Mouse (Mus musculus) adrenal gland, postnatal 36 days (tissue): ENCODE data around the gene A830018L16Rik. TPM values are rescaled to one million over a fixed set of nuclear protein-coding genes. Genes with fewer than 3 reads are reported as not detected.
"Not testable (repeated sequence)": the region's sequence is repeated elsewhere in the genome, so short reads cannot be mapped to it uniquely, and the experiment has no call there.

ENCODE experiments used
- DNase-seq, 2 experiments: peaks; one replicate each; pipeline ENCODE4 v3.0.0; 2021; ENCODE audit warnings: mixed read lengths in 1 of 2
- total RNA-seq, 2 experiments: library from RNA; stranded (reverse); gene quantifications; 2 replicates each; pipeline ENCODE4 v1.2.3; 2021

A830018L16Rik gene
- total RNA-seq, 2 experiments from 2014 or later, result 1.0 to 1.6 TPM

DNA sequence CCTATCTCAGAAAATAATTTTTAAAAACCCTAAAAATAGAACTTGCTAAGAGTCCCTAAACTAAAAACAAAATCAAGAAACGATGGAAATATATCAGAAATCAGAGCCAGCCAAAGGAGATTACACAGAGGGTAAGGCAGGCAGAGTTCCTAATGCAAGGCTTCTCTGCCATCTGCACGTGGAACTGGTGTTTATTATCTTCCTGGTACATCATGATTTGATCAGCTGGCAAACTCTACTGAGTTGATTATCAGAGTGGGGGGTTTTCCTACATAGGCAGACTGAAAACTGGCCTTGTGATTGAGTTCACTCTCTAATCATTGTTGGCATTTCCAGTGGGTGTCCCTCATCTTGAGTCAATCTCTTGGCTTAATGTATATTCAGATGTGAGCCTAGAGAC, 583.7 kb downstream of the A830018L16Rik start:
- DNase-seq, result no peak

DNA sequence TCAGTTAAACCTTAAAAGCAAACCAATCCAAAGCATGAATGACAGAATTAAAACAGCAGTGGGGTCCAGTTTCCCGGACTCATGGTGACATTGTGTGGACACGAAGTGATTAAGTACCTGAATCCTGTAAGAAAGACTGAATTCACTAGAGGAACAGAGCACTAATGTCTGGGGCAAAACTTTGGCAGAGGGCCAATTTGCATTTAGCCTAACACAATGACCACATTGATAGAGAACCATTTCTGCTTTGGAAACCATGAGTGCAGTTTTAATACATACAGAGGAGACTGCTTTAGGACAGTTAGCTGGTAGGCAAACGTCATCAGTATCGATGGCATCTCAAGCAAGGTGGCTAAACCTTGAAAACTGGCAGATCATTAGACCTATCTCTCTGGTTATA, 586.7 kb downstream of the A830018L16Rik start:
- DNase-seq, result no peak

DNA sequence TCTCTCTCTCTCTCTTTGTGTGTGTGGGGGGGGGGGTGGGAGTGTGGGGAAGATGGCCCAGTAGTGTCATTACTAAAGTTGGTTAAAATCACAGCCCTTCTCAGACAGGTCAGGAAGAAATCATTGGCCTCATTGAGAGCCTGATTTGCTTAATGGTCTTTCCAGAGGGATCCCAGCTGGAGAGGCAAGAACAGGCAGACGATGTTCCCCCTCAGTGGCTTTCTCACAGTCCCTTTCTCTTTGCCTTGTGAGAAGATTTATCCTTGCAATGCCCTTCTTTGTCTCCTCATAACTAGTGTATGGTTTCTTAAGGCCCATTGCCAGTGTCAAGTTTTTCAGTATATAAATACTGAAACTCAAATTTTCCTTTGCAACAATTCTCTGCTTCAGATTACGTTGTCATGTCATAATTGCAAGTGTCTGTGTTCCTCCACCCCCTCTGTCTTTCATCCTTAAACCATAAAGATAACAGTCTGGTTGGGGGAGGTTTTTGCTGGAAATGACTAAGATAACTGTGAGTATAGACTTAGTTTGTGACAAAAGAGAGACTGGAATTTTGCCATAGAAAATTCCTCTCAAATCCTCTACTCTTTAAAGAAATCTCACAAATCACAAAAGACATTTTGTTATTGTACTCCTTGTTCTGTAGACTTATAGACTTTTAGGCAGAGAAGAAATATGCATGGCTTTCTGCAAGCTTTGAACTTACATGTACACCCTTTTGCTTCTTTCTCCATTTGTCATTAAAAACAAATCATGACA, 595.1 kb downstream of the A830018L16Rik start:
- no peak for DNase-seq

DNA sequence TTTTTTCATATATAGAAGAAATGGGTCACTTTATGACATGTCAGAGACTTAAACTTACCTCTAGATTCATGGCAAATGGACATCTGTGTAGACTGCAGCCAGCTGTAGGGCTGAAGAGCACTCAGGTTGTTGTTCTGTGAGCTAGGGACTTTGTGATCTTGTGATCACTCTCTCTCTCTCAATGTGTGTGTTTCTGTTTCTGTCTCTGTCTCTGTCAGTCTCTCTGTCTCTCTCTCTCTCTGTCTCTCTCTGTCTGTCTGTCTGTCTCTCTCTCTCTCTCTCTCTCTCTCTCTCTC, 595.6 kb downstream of the A830018L16Rik start:
- no peak for DNase-seq

DNA sequence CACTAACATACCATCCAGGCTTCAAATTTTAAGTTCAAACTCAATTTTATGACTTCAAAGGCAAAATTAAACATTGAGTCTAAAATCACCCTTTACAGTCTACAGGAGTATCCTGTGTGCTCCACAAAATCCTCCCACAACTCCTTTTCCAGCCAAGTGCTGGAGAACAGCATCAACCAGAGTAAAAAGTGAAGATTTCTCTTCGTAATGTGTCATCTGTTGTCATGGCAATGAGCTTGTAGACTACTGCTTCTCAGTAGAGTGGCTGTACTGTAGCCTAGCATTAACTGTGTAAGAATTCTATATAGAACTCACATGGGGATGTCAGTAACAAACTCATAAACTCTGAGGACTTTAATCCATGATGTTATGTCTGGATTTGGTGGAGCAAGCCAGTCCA, 596.7 kb downstream of the A830018L16Rik start:
- no peak for DNase-seq

DNA sequence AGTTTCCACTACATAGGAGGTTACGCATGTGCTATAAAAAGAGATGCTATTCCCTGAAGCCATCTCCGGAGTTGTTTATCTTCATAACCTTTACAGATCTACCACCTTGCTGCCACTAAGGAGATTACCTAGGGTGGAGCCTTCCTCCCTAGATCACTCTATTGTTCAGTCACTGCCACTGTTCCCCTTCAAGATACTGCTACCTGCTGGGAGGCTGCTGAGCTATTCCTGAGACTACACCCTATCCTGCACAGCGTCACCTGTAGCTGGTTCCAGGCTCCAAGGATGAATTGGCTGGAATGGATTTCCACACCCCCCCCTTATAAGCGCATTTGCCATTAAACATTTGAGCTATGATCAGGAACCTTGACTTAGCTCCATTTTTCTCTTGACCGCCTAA, 606.7 kb downstream of the A830018L16Rik start:
- DNase-seq, result not testable (repeated sequence)
